Mouse (Mus musculus) liver, embryonic 14.5 days (tissue): ENCODE results near the gene Slc25a10. TPM values are rescaled to one million over a fixed set of nuclear protein-coding genes. Genes with fewer than 3 reads are reported as not detected.

Experiments used
- ATAC-seq: fragments of 200-750 bp; cut with Nextera tagmentation; 2 replicates; pipeline ENCODE4 v1.8.0; 2017; ENCODE audit warnings: moderate number of reproducible peaks, mild to moderate bottlenecking, moderate library complexity; ENCODE audit not compliant: insufficient read depth
- DNase-seq, 3 experiments: peaks; one replicate each; pipeline ENCODE4 v3.0.0-alpha.2; 2012 to 2013; ENCODE audit warnings: low read depth in 3 of 3, low spot score in 3 of 3
- H3K27ac ChIP-seq: fragments of 300-500 bp; sonication (generic); 2 replicates; pipeline ENCODE4 v1.5.1; 2014; ENCODE audit warnings: moderate library complexity, mild to moderate bottlenecking, control low read depth, inconsistent platforms
- H3K27me3 ChIP-seq: fragments of 300-500 bp; sonication (generic); 2 replicates; pipeline ENCODE4 v1.6.1; 2014; ENCODE audit warnings: mild to moderate bottlenecking, low read length, moderate library complexity; ENCODE audit not compliant: control insufficient read depth, insufficient read depth
- H3K36me3 ChIP-seq: fragments of 300-500 bp; sonication (generic); replicated peaks from 2 replicates; pipeline ENCODE4 v1.6.1; 2014; ENCODE audit warnings: low read depth; ENCODE audit not compliant: control insufficient read depth, insufficient read depth
- H3K4me1 ChIP-seq, 2 experiments: fragments of 200-500 bp in 1 of 2; fragments of 300-500 bp in 1 of 2; sonication (generic) in 1 of 2; replicated peaks; 2 replicates each; pipeline ENCODE4 v1.6.1; 2012 to 2014; ENCODE audit warnings: antibody characterized with exemption in 1 of 2, inconsistent platforms in 1 of 2, low read length in 1 of 2; ENCODE audit not compliant: control insufficient read depth in 2 of 2, insufficient read depth in 2 of 2
- H3K4me2 ChIP-seq: fragments of 300-500 bp; sonication (generic); 2 replicates; pipeline ENCODE4 v1.6.1; 2014; ENCODE audit warnings: low read depth, mild to moderate bottlenecking, control low read depth, moderate library complexity
- H3K4me3 ChIP-seq, 2 experiments: fragments of 200-500 bp in 1 of 2; fragments of 300-500 bp in 1 of 2; sonication (generic) in 1 of 2; 2 replicates each; pipeline ENCODE4 v1.5.1; 2012 to 2014; ENCODE audit warnings: low read depth in 2 of 2, low read length in 2 of 2, mild to moderate bottlenecking in 2 of 2, control low read depth in 1 of 2, inconsistent platforms in 1 of 2, moderate library complexity in 1 of 2; ENCODE audit not compliant: insufficient read depth in 1 of 2
- H3K9ac ChIP-seq: fragments of 300-500 bp; sonication (generic); replicated peaks from 2 replicates; pipeline ENCODE4 v1.6.1; 2014; ENCODE audit warnings: mild to moderate bottlenecking, control low read depth, moderate library complexity
- H3K9me3 ChIP-seq: fragments of 300-500 bp; sonication (generic); 2 replicates; pipeline ENCODE4 v1.6.1; 2016; ENCODE audit warnings: low read length, mixed read lengths; ENCODE audit not compliant: control insufficient read depth
- CTCF ChIP-seq: IDR thresholded peaks from 2 replicates; pipeline ENCODE4 v1.5.1; 2016; ENCODE audit warnings: antibody characterized with exemption, low read depth, control low read depth
- EP300 ChIP-seq: IDR thresholded peaks from 2 replicates; pipeline ENCODE4 v1.6.1; 2016; ENCODE audit warnings: antibody characterized with exemption, low read depth
- WGBS: fragments of 180-500 bp; shearing (Covaris S2); extraction: QIAGEN DNeasy Blood & Tissue Kit; methylation state at CpG from one replicate; pipeline ENCODE4 v1.1.7; 2014; ENCODE audit not compliant: insufficient replicate concordance; 5-methylcytosine and 5-hydroxymethylcytosine counted together
- polyA plus RNA-seq, 2 experiments: library from polyadenylated mRNA; depleted of rRNA in 1 of 2; stranded (reverse) in 1 of 2; unstranded in 1 of 2; fragments of >200 nt; fragmentation: Nextera tagmentation in 1 of 2; extraction: Ambion mirVana in 1 of 2; gene quantifications; 2 replicates each; pipeline versions ENCODE4 v1.2.1 to v1.2.3; 2012 to 2014

The Slc25a10 gene
- polyA plus RNA-seq, 2 experiments, result 31.5 to 35.1 TPM

DNA sequence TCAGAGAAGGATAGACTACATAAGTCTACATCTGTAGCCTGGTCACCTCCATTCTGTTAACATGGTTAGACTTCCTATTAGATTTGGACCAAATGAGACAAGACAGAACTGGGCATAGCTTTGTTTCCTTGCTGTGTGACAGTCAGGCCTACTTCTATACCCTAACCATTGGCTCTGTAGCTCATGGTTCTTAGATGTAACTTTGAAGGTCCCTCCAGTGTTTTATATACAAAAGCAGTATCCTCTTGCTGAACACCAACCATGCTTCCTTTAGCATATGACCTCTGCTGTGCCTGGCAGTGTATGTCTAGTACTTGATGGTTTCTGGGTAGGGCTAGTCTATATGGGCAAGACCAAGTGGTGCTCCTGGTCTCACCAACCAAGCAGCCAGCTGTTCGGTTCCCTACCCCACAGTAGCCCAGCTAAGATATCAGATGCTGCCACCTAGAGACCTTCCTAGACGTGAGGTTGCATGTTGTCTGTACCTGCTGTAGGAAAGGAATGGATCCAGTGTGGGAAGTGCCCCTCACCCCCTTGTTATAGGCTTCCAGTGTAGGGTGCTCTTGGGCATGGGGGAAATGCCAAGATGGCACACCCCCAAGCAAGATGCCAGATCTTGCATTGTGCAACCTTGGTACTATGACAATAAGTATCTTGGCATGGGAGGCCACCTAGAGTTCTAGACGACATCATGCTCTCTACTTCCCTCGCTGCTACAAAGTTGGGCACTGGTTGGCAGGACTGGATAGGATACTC is 1.2 kb upstream of the Slc25a10 start:
- Histone ChIP-seq H3K9me3 (no peaks in the 10 kb centered on the region), H3K27ac (peak overlapping the region; percentile 57), H3K4me1 (peaks cover 17 to 30% of the 10 kb centered on the region in 2 experiments), H3K9ac (no peak overlapping the region), H3K36me3 (peaks cover 36% of the 10 kb centered on the region), H3K4me3 (no peak overlapping the region), H3K27me3 (no peaks in the 10 kb centered on the region), H3K4me2 (no peak overlapping the region)
- no peak for ATAC-seq
- TF ChIP-seq EP300 (no peak), CTCF (0 out of 2 replicates have a peak, but pooled peaks have one; percentile 19)
- DNase-seq, result no peak
- 40% methylated on average over 4 of the region's 4 CpGs for WGBS

DNA sequence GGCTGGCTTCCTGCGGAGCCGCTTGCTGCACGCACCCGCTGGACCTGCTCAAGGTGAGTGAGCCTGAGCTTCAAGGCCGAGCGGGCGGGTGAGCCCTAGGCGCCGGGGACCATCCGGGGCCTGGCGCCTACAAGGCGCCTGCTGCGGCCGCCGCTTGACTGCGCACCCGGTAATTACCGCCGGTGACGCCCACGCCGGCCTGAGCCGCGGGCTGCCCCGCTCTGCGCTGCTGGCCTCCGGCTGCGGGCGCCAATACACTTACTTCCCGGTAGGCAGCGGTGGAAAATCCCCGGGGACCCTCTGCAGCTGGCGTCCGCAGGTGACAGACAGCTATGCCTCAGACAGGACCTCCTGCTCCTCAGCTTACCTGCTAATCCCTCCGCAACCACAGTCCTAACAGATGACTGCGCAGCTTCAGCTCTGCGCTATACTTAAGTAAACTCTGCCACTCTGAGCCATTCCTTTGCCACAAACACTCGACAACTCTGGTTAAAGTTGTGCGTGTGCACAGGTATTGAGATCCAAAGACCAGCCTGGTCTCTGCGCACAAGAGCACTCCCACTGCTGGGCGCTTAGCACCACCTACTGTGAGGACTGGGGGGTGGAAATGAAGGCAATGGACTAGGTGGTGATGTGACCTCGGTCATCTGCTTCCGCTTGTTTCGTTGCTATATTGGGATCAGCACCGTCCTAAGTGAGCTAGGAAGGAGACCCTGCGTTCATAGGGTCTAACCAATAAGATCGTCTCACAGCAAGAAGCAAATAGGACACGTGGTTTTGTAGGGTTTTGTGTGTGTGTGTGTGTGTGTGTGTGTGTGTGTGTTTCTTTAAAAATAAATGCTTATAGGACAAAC is 611 bp downstream of the Slc25a10 start:
- Histone ChIP-seq H3K4me2 (peak overlapping the region; percentile 90), H3K36me3 (peaks cover 28% of the 10 kb centered on the region), H3K9me3 (no peaks in the 10 kb centered on the region), H3K9ac (peak overlapping the region; percentile 77), H3K4me3 (peak overlapping the region; percentile 80 to 89), H3K27me3 (no peaks in the 10 kb centered on the region), H3K4me1 (peaks cover 17 to 26% of the 10 kb centered on the region in 2 experiments), H3K27ac (peak overlapping the region; percentile 70)
- ATAC-seq (peak; percentile 68), DNase-seq (peak in 1 of 3 experiments; percentile 54)
- TF ChIP-seq CTCF (peak; percentile 81), EP300 (no peak)
- 1% methylated on average over 47 of the region's 48 CpGs for WGBS

DNA sequence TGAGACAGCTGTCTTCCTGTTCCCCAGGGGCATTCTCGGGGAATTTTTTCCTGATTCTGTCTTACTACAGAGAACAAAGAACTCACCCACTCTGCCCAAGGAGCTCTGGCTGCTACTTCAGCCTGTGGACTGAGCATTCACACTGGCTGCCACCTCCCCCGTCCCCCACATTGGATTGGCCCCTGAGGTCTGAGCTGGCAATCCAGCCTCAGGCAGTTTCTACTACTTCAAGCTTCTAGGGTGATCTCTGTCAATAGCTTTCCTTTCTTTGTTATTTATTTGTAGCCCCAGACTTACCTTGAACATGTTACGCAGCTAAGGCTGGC is 1.2 kb downstream of the Slc25a10 start:
- no peaks in the 10 kb centered on the region for H3K9me3 ChIP-seq
- no peaks in the 10 kb centered on the region for H3K27me3 ChIP-seq
- H3K36me3 ChIP-seq, result peaks cover 22% of the 10 kb centered on the region
- H3K27ac ChIP-seq, result no peak overlapping the region
- peak overlapping the region; percentile 77 for H3K9ac ChIP-seq
- peak overlapping the region; percentile 90 for H3K4me2 ChIP-seq
- H3K4me3 ChIP-seq, result peak overlapping the region; percentile 33 to 80
- TF ChIP-seq CTCF (no peak), EP300 (no peak)
- ATAC-seq (no peak), DNase-seq (no peak)
- peaks cover 17 to 26% of the 10 kb centered on the region in 2 experiments for H3K4me1 ChIP-seq
- 38% methylated on average over 3 of the region's 3 CpGs for WGBS

GRCm38 (mm10) chr11:120493351-120493750 is 1.7 kb downstream of the Slc25a10 start:
- peaks cover 21% of the 10 kb centered on the region for H3K36me3 ChIP-seq
- DNase-seq (no peak), ATAC-seq (no peak)
- H3K4me1 ChIP-seq, result peaks cover 17 to 26% of the 10 kb centered on the region in 2 experiments
- H3K9ac ChIP-seq, result peak overlapping the region; percentile 13; the same call in 1 of the 2 replicates
- peak overlapping the region; percentile 90 for H3K4me2 ChIP-seq
- TF ChIP-seq CTCF (no peak), EP300 (no peak)
- peak overlapping the region; percentile 33 to 80; a peak in 2 of 4 replicates for H3K4me3 ChIP-seq
- no peaks in the 10 kb centered on the region for H3K9me3 ChIP-seq
- H3K27ac ChIP-seq, result no peak overlapping the region
- no peaks in the 10 kb centered on the region for H3K27me3 ChIP-seq
- 79% methylated on average over 3 of the region's 3 CpGs for WGBS

GRCm38 (mm10) chr11:120493911-120494310 is 2.3 kb downstream of the Slc25a10 start:
- TF ChIP-seq EP300 (no peak), CTCF (no peak)
- peaks cover 17 to 26% of the 10 kb centered on the region in 2 experiments for H3K4me1 ChIP-seq
- ATAC-seq (no peak), DNase-seq (no peak)
- H3K4me3 ChIP-seq, result no peak overlapping the region
- H3K4me2 ChIP-seq, result no peak overlapping the region
- no peaks in the 10 kb centered on the region for H3K9me3 ChIP-seq
- peaks cover 15% of the 10 kb centered on the region for H3K36me3 ChIP-seq
- H3K27me3 ChIP-seq, result no peaks in the 10 kb centered on the region
- 71% methylated on average over 3 of the region's 3 CpGs for WGBS
- no peak overlapping the region for H3K9ac ChIP-seq
- no peak overlapping the region for H3K27ac ChIP-seq
